Mouse (Mus musculus) midbrain, embryonic 14.5 days (tissue): ENCODE measurements at regions not wholly inside any gene's neighbourhood (a gene's known extent, or its start where the extent isn't known, plus 50 kb on each side); places are given as distances from the start of the nearest gene placed in this dataset.

Experiments used
- ATAC-seq: fragments of 200-750 bp; cut with Nextera tagmentation; 2 replicates; pipeline ENCODE4 v1.8.0; 2017; ENCODE audit warnings: moderate number of reproducible peaks, moderate library complexity; ENCODE audit not compliant: low FRiP score, low TSS enrichment
- DNase-seq: peaks from one replicate; pipeline ENCODE4 v3.0.0-alpha.2; 2015
- H3K27ac ChIP-seq: fragments of 300-500 bp; sonication (generic); replicated peaks from 2 replicates; pipeline ENCODE4 v1.5.1; 2014; ENCODE audit warnings: mild to moderate bottlenecking, low read depth, low read length, moderate library complexity
- H3K27me3 ChIP-seq: fragments of 300-500 bp; sonication (generic); 2 replicates; pipeline ENCODE4 v1.6.1; 2014; ENCODE audit warnings: low read length, control low read depth, mixed read lengths; ENCODE audit not compliant: control insufficient read depth, insufficient read depth
- H3K36me3 ChIP-seq: fragments of 300-500 bp; sonication (generic); 2 replicates; pipeline ENCODE4 v1.6.1; 2014; ENCODE audit warnings: low read length, control low read depth; ENCODE audit not compliant: control insufficient read depth, insufficient read depth
- H3K4me1 ChIP-seq: fragments of 300-500 bp; sonication (generic); 2 replicates; pipeline ENCODE4 v1.6.1; 2014; ENCODE audit warnings: mild to moderate bottlenecking, antibody characterized with exemption, low read length, control low read depth; ENCODE audit not compliant: control insufficient read depth, insufficient read depth
- H3K4me2 ChIP-seq: fragments of 300-500 bp; sonication (generic); 2 replicates; pipeline ENCODE4 v1.6.1; 2014; ENCODE audit warnings: mild to moderate bottlenecking, low read length, moderate library complexity
- H3K4me3 ChIP-seq: fragments of 300-500 bp; sonication (generic); replicated peaks from 2 replicates; pipeline ENCODE4 v1.5.1; 2014; ENCODE audit warnings: low read depth, low read length
- H3K9ac ChIP-seq: fragments of 300-500 bp; sonication (generic); replicated peaks from 2 replicates; pipeline ENCODE4 v1.6.1; 2014; ENCODE audit warnings: mild to moderate bottlenecking, low read length, moderate library complexity
- H3K9me3 ChIP-seq: fragments of 300-500 bp; sonication (generic); 2 replicates; pipeline ENCODE4 v1.6.1; 2016; ENCODE audit warnings: low read length, control low read depth, mixed read lengths; ENCODE audit not compliant: control insufficient read depth
- WGBS: fragments of 180-500 bp; shearing (Covaris S2); extraction: QIAGEN DNeasy Blood & Tissue Kit; methylation state at CpG from one replicate; pipeline ENCODE4 v1.1.7; 2014; 5-methylcytosine and 5-hydroxymethylcytosine counted together

DNA sequence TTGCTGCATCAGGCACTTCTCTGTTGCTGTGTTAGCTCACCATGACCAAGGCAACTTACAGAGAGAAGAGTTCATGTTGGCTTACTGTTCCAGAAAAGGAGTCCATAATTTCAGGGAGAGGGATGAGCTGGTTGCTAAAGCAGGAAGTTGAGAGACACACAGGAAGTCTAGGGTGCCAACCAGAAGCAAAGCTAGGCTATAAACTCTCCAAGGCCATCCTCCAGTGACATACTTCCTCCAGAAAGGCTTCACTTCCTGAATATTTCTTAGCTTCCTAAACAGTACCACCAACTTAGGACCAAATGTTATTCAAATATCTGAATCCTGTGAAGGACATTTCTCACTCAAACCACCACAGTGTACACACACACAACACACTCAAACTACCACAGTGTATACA, 2010.6 kb downstream of the A830018L16Rik start:
- Histone ChIP-seq H3K9ac (no peak overlapping the region), H3K4me1 (peaks cover 3% of the 10 kb centered on the region; the same call in 1 of the 2 replicates), H3K4me3 (no peak overlapping the region), H3K4me2 (no peak overlapping the region), H3K27me3 (no peaks in the 10 kb centered on the region), H3K27ac (no peak overlapping the region), H3K36me3 (no peaks in the 10 kb centered on the region), H3K9me3 (no peaks in the 10 kb centered on the region)
- ATAC-seq (no peak), DNase-seq (no peak)

- WGBS: 25% methylated on average over 9 of the region's 9 CpGs
- H3K4me1 ChIP-seq: peaks cover 3% of the 10 kb centered on the region; the same call in 1 of the 2 replicates
- H3K4me3 ChIP-seq: peak overlapping the region; percentile 36
- H3K27ac ChIP-seq: no peak overlapping the region
- peak overlapping the region; percentile 41 for H3K9ac ChIP-seq
- ATAC-seq (peak; percentile 40), DNase-seq (peak; percentile 19)
- no peaks in the 10 kb centered on the region for H3K27me3 ChIP-seq
- H3K4me2 ChIP-seq: peak overlapping the region; percentile 60
- no peaks in the 10 kb centered on the region for H3K36me3 ChIP-seq
- no peaks in the 10 kb centered on the region for H3K9me3 ChIP-seq
Observed at GRCm38 (mm10) chr1:13425601-13426327, 2011.9 kb downstream of the A830018L16Rik start.

- Histone ChIP-seq H3K9me3 (no peaks in the 10 kb centered on the region), H3K9ac (peak overlapping the region; percentile 41), H3K4me2 (peak overlapping the region; percentile 60), H3K4me3 (peak overlapping the region; percentile 36), H3K4me1 (peaks cover 3% of the 10 kb centered on the region; the same call in 1 of the 2 replicates), H3K27ac (no peak overlapping the region), H3K36me3 (no peaks in the 10 kb centered on the region), H3K27me3 (no peaks in the 10 kb centered on the region)
- whole genome bisulfite sequencing: 7% methylated on average over 29 of the region's 30 CpGs
- DNase-seq (peak; percentile 81), ATAC-seq (peak; percentile 80)
Observed at GRCm38 (mm10) chr1:13426328-13427067, 2012.6 kb downstream of the A830018L16Rik start.

GRCm38 (mm10) chr1:13427068-13427434, 2013.1 kb downstream of the A830018L16Rik start:
- Histone ChIP-seq H3K4me1 (peaks cover 3% of the 10 kb centered on the region; the same call in 1 of the 2 replicates), H3K27ac (no peak overlapping the region), H3K4me2 (peak overlapping the region; percentile 60; the same call in 1 of the 2 replicates), H3K36me3 (no peaks in the 10 kb centered on the region), H3K27me3 (no peaks in the 10 kb centered on the region), H3K4me3 (no peak overlapping the region), H3K9ac (no peak overlapping the region), H3K9me3 (no peaks in the 10 kb centered on the region)
- no peak for DNase-seq
- ATAC-seq: no peak
- WGBS: 59% methylated on average over 5 of the region's 5 CpGs

- H3K4me2 ChIP-seq: no peak overlapping the region
- H3K9me3 ChIP-seq: no peaks in the 10 kb centered on the region
- H3K27ac ChIP-seq: no peak overlapping the region
- H3K9ac ChIP-seq: no peak overlapping the region
- no peaks in the 10 kb centered on the region for H3K36me3 ChIP-seq
- no peaks in the 10 kb centered on the region for H3K27me3 ChIP-seq
- 82% methylated on average over 11 of the region's 11 CpGs for WGBS
- peaks cover 3% of the 10 kb centered on the region; the same call in 1 of the 2 replicates for H3K4me1 ChIP-seq
- ATAC-seq (no peak), DNase-seq (no peak)
- H3K4me3 ChIP-seq: no peak overlapping the region
Observed at GRCm38 (mm10) chr1:13427501-13428207, 2013.7 kb downstream of the A830018L16Rik start.

DNA sequence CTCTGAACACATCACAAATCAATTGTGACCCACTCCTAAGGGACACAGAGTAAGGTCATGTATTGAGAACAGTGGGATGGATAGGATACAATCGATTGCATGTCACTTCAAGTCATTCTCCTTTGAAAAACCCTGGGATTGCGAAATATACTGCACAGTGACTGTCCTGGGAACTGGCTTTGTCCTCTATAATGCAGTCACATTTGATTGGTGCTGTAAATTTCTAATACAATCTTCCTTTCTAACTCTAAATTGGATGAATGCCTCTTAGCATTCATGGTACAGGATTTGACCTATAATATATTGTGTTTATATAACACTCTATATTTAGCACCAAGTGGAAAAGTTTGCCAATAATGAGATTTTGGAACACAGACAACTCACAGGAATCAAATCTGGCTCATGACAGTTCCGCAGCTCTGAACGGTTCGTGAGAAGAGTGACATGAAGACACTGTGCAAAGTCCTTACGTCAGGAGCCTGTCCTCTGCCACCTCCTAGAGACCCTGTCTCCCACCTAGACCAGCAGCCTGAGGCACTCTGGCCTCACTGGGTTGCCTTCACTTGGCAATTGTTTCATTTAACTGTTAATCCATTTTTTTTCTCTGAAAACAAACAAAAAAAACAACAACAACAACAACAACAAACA, 2024.0 kb downstream of the A830018L16Rik start:
- ATAC-seq: no peak
- no peak overlapping the region for H3K4me2 ChIP-seq
- no peaks in the 10 kb centered on the region for H3K36me3 ChIP-seq
- no peak for DNase-seq
- no peaks in the 10 kb centered on the region for H3K4me1 ChIP-seq
- no peaks in the 10 kb centered on the region for H3K9me3 ChIP-seq
- no peak overlapping the region for H3K4me3 ChIP-seq
- no peak overlapping the region for H3K9ac ChIP-seq
- no peaks in the 10 kb centered on the region for H3K27me3 ChIP-seq
- WGBS: 85% methylated on average over 6 of the region's 6 CpGs
- H3K27ac ChIP-seq: no peak overlapping the region

- no peak for ATAC-seq
- Histone ChIP-seq H3K9ac (no peak overlapping the region), H3K4me2 (no peak overlapping the region), H3K9me3 (no peaks in the 10 kb centered on the region), H3K36me3 (no peaks in the 10 kb centered on the region), H3K27me3 (no peaks in the 10 kb centered on the region), H3K4me3 (no peak overlapping the region), H3K4me1 (no peaks in the 10 kb centered on the region), H3K27ac (no peak overlapping the region)
- no peak for DNase-seq
- WGBS: 83% methylated on average over 6 of the region's 6 CpGs
Observed at GRCm38 (mm10) chr1:13442366-13442765, 2028.5 kb downstream of the A830018L16Rik start.

- no peak for DNase-seq
- Histone ChIP-seq H3K27me3 (no peaks in the 10 kb centered on the region), H3K9ac (no peak overlapping the region), H3K27ac (no peak overlapping the region), H3K4me1 (no peaks in the 10 kb centered on the region), H3K9me3 (no peaks in the 10 kb centered on the region), H3K36me3 (no peaks in the 10 kb centered on the region), H3K4me3 (no peak overlapping the region), H3K4me2 (no peak overlapping the region)
- ATAC-seq: no peak
- WGBS: 99% methylated on average over 2 of the region's 2 CpGs
Observed at GRCm38 (mm10) chr1:13454534-13454933, 2040.6 kb downstream of the A830018L16Rik start.
